Mouse (Mus musculus) forebrain, postnatal 0 days (tissue): Measurements from ENCODE around the gene Gm6583. TPM values are rescaled to one million over a fixed set of nuclear protein-coding genes. Genes with fewer than 3 reads are reported as not detected.
"Not testable (repeated sequence)": the region's sequence is repeated elsewhere in the genome, so short reads cannot be mapped to it uniquely, and the experiment has no call there.

ENCODE experiments used
- ATAC-seq: fragments of 200-750 bp; cut with Nextera tagmentation; 2 replicates; pipeline ENCODE4 v1.8.0; 2017; ENCODE audit warnings: mild to moderate bottlenecking, moderate library complexity
- DNase-seq: peaks from one replicate; pipeline ENCODE4 v3.0.0-alpha.2; 2015
- H3K27ac ChIP-seq: fragments of 300-500 bp; sonication (generic); 2 replicates; pipeline ENCODE4 v1.5.1; 2014; ENCODE audit warnings: low read depth, mild to moderate bottlenecking, antibody characterized with exemption, low read length, moderate library complexity, mixed read lengths
- H3K27me3 ChIP-seq: fragments of 300-500 bp; sonication (generic); 2 replicates; pipeline ENCODE4 v1.6.1; 2014; ENCODE audit warnings: mild to moderate bottlenecking, low read length, mixed read lengths; ENCODE audit not compliant: insufficient read depth
- H3K36me3 ChIP-seq: fragments of 300-500 bp; sonication (generic); 2 replicates; pipeline ENCODE4 v1.6.1; 2014; ENCODE audit warnings: mild to moderate bottlenecking, moderate library complexity; ENCODE audit not compliant: insufficient read depth
- H3K4me1 ChIP-seq: fragments of 300-500 bp; sonication (generic); 2 replicates; pipeline ENCODE4 v1.6.1; 2014; ENCODE audit warnings: antibody characterized with exemption; ENCODE audit not compliant: insufficient read depth
- H3K4me2 ChIP-seq: fragments of 300-500 bp; sonication (generic); 2 replicates; pipeline ENCODE4 v1.6.1; 2014; ENCODE audit warnings: low read depth, mild to moderate bottlenecking, moderate library complexity
- H3K4me3 ChIP-seq: fragments of 300-500 bp; sonication (generic); 2 replicates; pipeline ENCODE4 v1.5.1; 2014; ENCODE audit warnings: low read depth, low read length, mixed read lengths
- H3K9ac ChIP-seq: fragments of 300-500 bp; sonication (generic); 2 replicates; pipeline ENCODE4 v1.6.1; 2014; ENCODE audit warnings: mild to moderate bottlenecking
- H3K9me3 ChIP-seq: fragments of 300-500 bp; sonication (generic); 2 replicates; pipeline ENCODE4 v1.6.1; 2016; ENCODE audit warnings: low read length
- CTCF ChIP-seq: sonication (generic); IDR thresholded peaks from 2 replicates; pipeline ENCODE4 v1.5.1; 2016; ENCODE audit warnings: antibody characterized with exemption, control low read depth, low read depth
- WGBS: fragments of 180-500 bp; shearing (Covaris S2); extraction: QIAGEN DNeasy Blood & Tissue Kit; methylation state at CpG from one replicate; pipeline ENCODE4 v1.1.7; 2014; 5-methylcytosine and 5-hydroxymethylcytosine counted together
- polyA plus RNA-seq: library from polyadenylated mRNA; unstranded; fragments of >200 nt; fragmentation: Nextera tagmentation; extraction: Ambion mirVana; gene quantifications from 2 replicates; pipeline ENCODE4 v1.2.1, GENCODE M21; 2015
- total RNA-seq: library from RNA; depleted of rRNA; stranded (reverse); fragments of >200 nt; gene quantifications from 2 replicates; pipeline ENCODE4 v1.2.3, GENCODE M21; 2014; rRNA removed

Gene Gm6583
- total and polyA plus RNA-seq, 2 experiments from 2014 or later, result not detected

GRCm38 (mm10) chr5:112320379-112320778 is 35.5 kb downstream of the Gm6583 start:
- Histone ChIP-seq H3K27me3 (no peaks in the 10 kb centered on the region), H3K4me1 (no peaks in the 10 kb centered on the region), H3K27ac (no peak overlapping the region), H3K9me3 (no peaks in the 10 kb centered on the region), H3K4me3 (no peak overlapping the region), H3K36me3 (peaks cover 2% of the 10 kb centered on the region; the same call in 1 of the 2 replicates), H3K9ac (no peak overlapping the region), H3K4me2 (no peak overlapping the region)
- no peak for DNase-seq
- ATAC-seq, result no peak
- 71% methylated on average over 5 of the region's 5 CpGs for WGBS
- no peak for TF ChIP-seq CTCF

- not testable (repeated sequence) for H3K27ac ChIP-seq, DNase-seq, H3K9ac ChIP-seq, H3K4me2 ChIP-seq, ATAC-seq, H3K9me3 ChIP-seq, H3K4me1 ChIP-seq, H3K27me3 ChIP-seq, H3K36me3 ChIP-seq, H3K4me3 ChIP-seq
- 66% methylated on average over 2 of the region's 2 CpGs for WGBS
These were observed 36.5 kb downstream of the Gm6583 start for GRCm38 (mm10) chr5:112319343-112319742.

DNA sequence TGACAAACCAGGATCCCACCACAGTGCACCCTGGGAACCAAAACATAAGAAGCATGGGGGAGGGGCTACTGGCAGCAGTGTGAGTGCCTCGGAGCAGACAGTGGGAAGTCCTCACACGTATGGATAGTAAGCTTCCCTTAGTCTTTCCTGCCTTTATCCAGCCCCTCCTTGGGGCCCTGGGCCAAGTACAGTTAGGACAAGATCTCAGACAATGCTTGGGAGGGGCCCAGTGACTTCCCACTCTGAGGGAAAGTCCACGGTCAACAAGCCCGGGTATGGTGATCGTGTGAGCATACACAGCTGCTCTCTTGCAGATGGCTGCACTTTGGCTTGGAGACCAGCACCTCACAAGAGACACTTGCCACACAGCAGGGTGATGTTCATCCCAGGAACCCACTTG is 38.5 kb downstream of the Gm6583 start:
- ATAC-seq (no peak), DNase-seq (no peak)
- H3K27me3 ChIP-seq, result no peaks in the 10 kb centered on the region
- H3K27ac ChIP-seq, result no peak overlapping the region
- no peaks in the 10 kb centered on the region for H3K9me3 ChIP-seq
- no peak overlapping the region for H3K9ac ChIP-seq
- TF ChIP-seq CTCF, result no peak
- H3K4me3 ChIP-seq, result no peak overlapping the region
- no peaks in the 10 kb centered on the region for H3K4me1 ChIP-seq
- peaks cover 12% of the 10 kb centered on the region; the same call in 1 of the 2 replicates for H3K36me3 ChIP-seq
- H3K4me2 ChIP-seq, result no peak overlapping the region
- WGBS, result 68% methylated on average over 5 of the region's 5 CpGs

GRCm38 (mm10) chr5:112316468-112316867 is 39.4 kb downstream of the Gm6583 start:
- H3K27me3 ChIP-seq, result no peaks in the 10 kb centered on the region
- no peak overlapping the region for H3K4me3 ChIP-seq
- no peaks in the 10 kb centered on the region for H3K9me3 ChIP-seq
- 69% methylated on average over 5 of the region's 5 CpGs for WGBS
- H3K36me3 ChIP-seq, result peaks cover 15% of the 10 kb centered on the region; the same call in 1 of the 2 replicates
- no peak overlapping the region for H3K27ac ChIP-seq
- no peak for TF ChIP-seq CTCF
- no peak for DNase-seq
- no peak overlapping the region for H3K9ac ChIP-seq
- H3K4me1 ChIP-seq, result no peaks in the 10 kb centered on the region
- no peak for ATAC-seq
- no peak overlapping the region for H3K4me2 ChIP-seq

DNA sequence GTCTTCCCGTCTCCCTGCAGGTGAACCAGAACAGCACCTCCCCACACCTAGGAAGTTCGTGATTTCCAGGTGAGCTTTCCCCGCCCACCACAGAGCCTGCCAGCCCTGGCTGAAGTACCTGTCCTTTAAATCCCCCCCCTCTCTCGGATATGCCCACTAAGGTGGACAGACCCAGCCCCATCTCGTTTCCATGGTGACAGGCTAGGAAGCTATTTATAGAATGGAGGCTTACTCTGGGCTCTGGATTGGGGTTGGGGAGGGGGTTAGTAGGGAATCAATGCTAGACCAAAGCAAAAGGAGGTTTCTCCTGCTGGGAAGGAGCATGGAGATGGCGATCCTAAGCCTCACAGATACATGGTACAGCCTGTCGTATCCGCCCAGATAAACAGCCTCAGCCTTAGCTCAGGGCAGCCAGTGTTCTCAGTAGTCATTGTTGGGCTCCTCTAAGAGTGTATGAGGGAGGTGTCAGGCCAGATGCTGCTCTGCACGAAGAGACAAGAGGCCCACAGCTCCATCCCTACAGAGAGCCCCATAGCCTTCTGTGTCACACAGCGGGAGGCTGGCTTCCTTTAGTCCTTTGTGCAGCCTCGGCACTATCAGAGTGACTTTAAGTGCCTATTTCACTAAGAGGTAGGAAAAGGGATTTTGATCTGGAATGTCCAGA is 42.5 kb downstream of the Gm6583 start:
- Histone ChIP-seq H3K9ac (no peak overlapping the region), H3K4me1 (no peaks in the 10 kb centered on the region), H3K9me3 (no peaks in the 10 kb centered on the region), H3K4me2 (no peak overlapping the region), H3K4me3 (no peak overlapping the region), H3K27me3 (no peaks in the 10 kb centered on the region), H3K36me3 (peaks cover 39% of the 10 kb centered on the region), H3K27ac (peak overlapping the region; percentile 45; the same call in 1 of the 2 replicates)
- 51% methylated on average over 11 of the region's 11 CpGs for WGBS
- no peak for TF ChIP-seq CTCF
- ATAC-seq (peak; percentile 72), DNase-seq (peak; percentile 35)

- no peak for TF ChIP-seq CTCF
- H3K9me3 ChIP-seq, result no peaks in the 10 kb centered on the region
- ATAC-seq (no peak), DNase-seq (no peak)
- H3K4me1 ChIP-seq, result no peaks in the 10 kb centered on the region
- H3K4me3 ChIP-seq, result no peak overlapping the region
- no peak overlapping the region for H3K9ac ChIP-seq
- H3K27ac ChIP-seq, result no peak overlapping the region
- peaks cover 25% of the 10 kb centered on the region for H3K36me3 ChIP-seq
- H3K27me3 ChIP-seq, result no peaks in the 10 kb centered on the region
- no peak overlapping the region for H3K4me2 ChIP-seq
- 60% methylated on average over 5 of the region's 5 CpGs for WGBS
These were observed 50.0 kb downstream of the Gm6583 start for GRCm38 (mm10) chr5:112305842-112306241.

Other genes starting within 250 kb of the Gm6583 start
- gene Cryba4, start 103.5 kb downstream of the Gm6583 start, total RNA-seq, result 2.5 TPM in 1 of 2 replicates, not detected in the other
- 2.4 and 2.6 TPM in 2 replicates for gene Cryba4, start 103.5 kb downstream of the Gm6583 start, polyA plus RNA-seq
- gene Crybb1, start 100.2 kb downstream of the Gm6583 start, total RNA-seq, result 5.0 and 6.3 TPM in 2 replicates
- gene Crybb1, start 100.2 kb downstream of the Gm6583 start, polyA plus RNA-seq, result 10.4 and 10.8 TPM in 2 replicates
- gene Tpst2, start 79.3 kb downstream of the Gm6583 start, total RNA-seq, result 43.4 and 45.0 TPM in 2 replicates
- 37.9 and 39.0 TPM in 2 replicates for gene Tpst2, start 79.3 kb downstream of the Gm6583 start, polyA plus RNA-seq
- 15.6 and 20.8 TPM in 2 replicates for gene Tfip11, start 29.7 kb downstream of the Gm6583 start, total RNA-seq
- gene Tfip11, start 29.7 kb downstream of the Gm6583 start, polyA plus RNA-seq, result 20.5 and 26.9 TPM in 2 replicates
- gene Srrd, start 13.0 kb downstream of the Gm6583 start, total RNA-seq, result 61.5 and 67.9 TPM in 2 replicates
- gene Srrd, start 13.0 kb downstream of the Gm6583 start, polyA plus RNA-seq, result 51.1 and 52.2 TPM in 2 replicates
- gene Hps4, start 12.9 kb downstream of the Gm6583 start, total RNA-seq, result 24.6 and 25.4 TPM in 2 replicates
- 23.7 and 26.5 TPM in 2 replicates for gene Hps4, start 12.9 kb downstream of the Gm6583 start, polyA plus RNA-seq
- 132 and 138 TPM in 2 replicates for gene Asphd2, start 38.8 kb upstream of the Gm6583 start, total RNA-seq
- gene Asphd2, start 38.8 kb upstream of the Gm6583 start, polyA plus RNA-seq, result 128 and 132 TPM in 2 replicates
- not detected in 2 replicates for gene Gm6588, start 93.4 kb upstream of the Gm6583 start, total RNA-seq
- gene Gm6588, start 93.4 kb upstream of the Gm6583 start, polyA plus RNA-seq, result 0.11 TPM in 1 of 2 replicates, not detected in the other
- 46.3 and 73.8 TPM in 2 replicates for gene Sez6l, start 221.2 kb upstream of the Gm6583 start, total RNA-seq
- gene Sez6l, start 221.2 kb upstream of the Gm6583 start, polyA plus RNA-seq, result 28.3 and 48.4 TPM in 2 replicates